Mouse (Mus musculus): ENCODE measurements around the gene Il33. TPM values are rescaled to one million over a fixed set of nuclear protein-coding genes. Genes with fewer than 3 reads are reported as not detected.
"Not testable (repeated sequence)": the region's sequence is repeated elsewhere in the genome, so short reads cannot be mapped to it uniquely, and the experiment has no call there.

The Il33 gene
- polyA plus RNA-seq, 1 experiment from 2014 or later = 14.7 TPM

DNA sequence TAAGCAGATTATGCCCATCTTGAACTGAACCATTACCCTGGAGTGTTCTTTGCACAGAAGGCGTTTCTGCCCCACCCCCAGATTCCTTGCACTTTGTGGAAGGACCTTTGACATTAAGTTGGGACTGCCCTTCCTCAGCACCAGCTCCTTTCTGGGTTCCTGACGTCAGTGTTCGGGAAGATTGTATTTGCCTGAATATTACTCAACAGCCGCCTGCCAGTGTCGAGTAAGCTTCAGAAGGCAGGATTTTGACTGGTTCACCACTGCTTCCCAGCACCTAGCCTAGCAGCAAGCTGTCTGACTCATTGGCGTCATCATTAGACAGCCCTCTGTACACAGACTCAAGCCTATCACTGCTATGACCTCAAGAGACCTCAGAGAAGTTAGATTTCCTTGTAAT is 17.4 kb downstream of the Il33 start:
- no peak overlapping the region for H3K4me3 ChIP-seq (replicated peaks)
- no peak for ATAC-seq (ENCODE audit: insufficient read depth, low FRiP score, low read depth)
- WGBS = 73% methylated on average over 6 of the region's 6 CpGs
- H3K4me2 ChIP-seq = no peak overlapping the region
- H3K4me1 ChIP-seq = 0 out of 2 replicates have a peak, but pooled peaks cover 6% of the 10 kb centered on the region
- no peaks in the 10 kb centered on the region for H3K9me3 ChIP-seq
- no peak overlapping the region for H3K9ac ChIP-seq
- H3K27ac ChIP-seq = no peak overlapping the region
- H3K27me3 ChIP-seq (replicated peaks) = no peaks in the 10 kb centered on the region
- H3K36me3 ChIP-seq = no peaks in the 10 kb centered on the region

DNA sequence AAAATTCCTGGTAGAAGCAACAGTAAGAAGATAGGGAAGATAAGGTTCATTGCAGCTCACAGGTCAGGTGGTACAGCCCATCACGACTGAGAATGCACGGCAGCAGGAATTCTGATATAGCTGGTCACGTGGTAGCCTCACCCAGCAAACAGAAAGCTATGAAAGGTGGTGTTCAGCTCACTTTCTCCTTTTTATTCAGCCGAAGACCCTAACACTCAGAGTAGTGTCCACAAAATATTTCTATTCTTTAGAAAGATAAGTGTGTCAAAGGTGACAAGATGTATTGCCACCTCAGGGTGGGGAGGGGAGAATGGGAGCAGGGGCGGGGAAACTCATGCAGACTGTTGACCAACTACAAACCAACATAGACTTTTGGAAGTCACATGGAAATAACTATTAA is 19.5 kb downstream of the Il33 start:
- ATAC-seq (ENCODE audit: insufficient read depth, low FRiP score, low read depth) = no peak
- 72% methylated on average over 5 of the region's 5 CpGs for WGBS
- Histone ChIP-seq H3K9ac (no peak overlapping the region), H3K36me3 (no peaks in the 10 kb centered on the region), H3K4me3 (replicated peaks) (no peak overlapping the region), H3K4me2 (no peak overlapping the region), H3K9me3 (no peaks in the 10 kb centered on the region), H3K27ac (no peak overlapping the region), H3K27me3 (replicated peaks) (no peaks in the 10 kb centered on the region), H3K4me1 (0 out of 2 replicates have a peak, but pooled peaks cover 4% of the 10 kb centered on the region)

DNA sequence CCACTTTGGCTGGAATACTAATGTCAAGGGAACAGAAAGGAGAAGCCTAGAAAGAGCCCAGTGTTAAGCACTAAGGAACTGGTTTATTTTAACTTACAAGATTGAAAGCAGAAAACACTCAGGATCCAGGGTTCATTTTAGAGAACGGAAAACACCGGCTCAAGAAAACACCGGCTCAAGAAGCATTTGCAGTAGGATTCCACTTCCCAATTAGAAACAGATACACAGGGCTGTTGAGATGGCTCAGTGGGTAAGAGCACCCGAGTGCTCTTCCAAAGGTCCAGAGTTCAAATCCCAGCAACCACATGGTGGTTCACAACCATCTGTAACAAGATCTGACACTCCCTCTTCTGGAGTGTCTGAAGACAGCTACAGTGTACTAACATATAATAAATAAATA is 20.0 kb downstream of the Il33 start:
- H3K4me1 ChIP-seq; H3K36me3 ChIP-seq; H3K27ac ChIP-seq; H3K9me3 ChIP-seq; H3K4me2 ChIP-seq; H3K9ac ChIP-seq; H3K4me3 ChIP-seq (replicated peaks); H3K27me3 ChIP-seq (replicated peaks); ATAC-seq (ENCODE audit: insufficient read depth, low FRiP score, low read depth): not testable (repeated sequence)
- WGBS = 87% methylated on average over 4 of the region's 4 CpGs

DNA sequence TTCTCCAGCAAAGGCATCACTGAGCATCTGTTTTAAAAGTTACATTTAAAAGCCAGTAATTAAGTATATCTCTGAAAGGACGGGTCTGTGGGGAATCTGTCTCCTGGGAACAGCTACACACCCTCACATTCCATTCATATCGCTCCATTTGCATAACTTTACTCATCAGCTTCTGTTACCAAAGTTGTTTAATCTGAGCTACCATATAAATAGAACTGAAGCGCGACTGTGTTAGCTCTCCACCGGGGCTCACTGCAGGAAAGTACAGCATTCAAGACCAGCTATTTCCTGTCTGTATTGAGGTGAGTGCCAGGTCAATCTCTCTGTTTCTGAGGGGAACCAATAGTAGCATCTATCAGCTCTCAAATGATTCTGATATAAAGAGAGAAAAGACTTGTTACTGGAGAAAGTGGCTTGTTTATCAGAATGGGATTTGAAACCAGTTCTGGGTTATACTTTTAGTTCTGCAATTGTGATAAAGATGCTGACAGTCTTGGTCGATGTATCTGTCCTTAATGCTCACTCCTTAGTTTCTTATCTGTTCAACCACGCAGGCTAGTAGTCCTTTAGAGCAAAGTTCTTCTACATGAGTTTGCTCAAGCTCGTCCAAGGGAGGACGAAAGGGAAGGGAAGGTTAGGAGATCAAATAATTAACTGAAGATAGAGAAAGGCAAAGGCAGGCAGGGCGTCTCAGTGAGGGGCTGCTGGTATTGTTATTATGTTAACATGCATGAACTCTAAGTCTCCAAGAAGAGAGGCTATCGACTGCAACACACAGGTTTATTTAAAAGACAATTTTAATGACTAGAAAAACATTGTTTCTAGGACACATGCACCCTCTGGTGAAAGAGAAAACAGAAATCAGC is 20.9 kb downstream of the Il33 start:
- Histone ChIP-seq H3K4me1 (0 out of 2 replicates have a peak, but pooled peaks cover 4% of the 10 kb centered on the region), H3K27me3 (replicated peaks) (no peaks in the 10 kb centered on the region), H3K4me2 (no peak overlapping the region), H3K27ac (no peak overlapping the region), H3K36me3 (no peaks in the 10 kb centered on the region), H3K4me3 (replicated peaks) (no peak overlapping the region), H3K9me3 (no peaks in the 10 kb centered on the region), H3K9ac (no peak overlapping the region)
- 25% methylated on average over 11 of the region's 11 CpGs for WGBS
- ATAC-seq (ENCODE audit: insufficient read depth, low FRiP score, low read depth) = no peak

DNA sequence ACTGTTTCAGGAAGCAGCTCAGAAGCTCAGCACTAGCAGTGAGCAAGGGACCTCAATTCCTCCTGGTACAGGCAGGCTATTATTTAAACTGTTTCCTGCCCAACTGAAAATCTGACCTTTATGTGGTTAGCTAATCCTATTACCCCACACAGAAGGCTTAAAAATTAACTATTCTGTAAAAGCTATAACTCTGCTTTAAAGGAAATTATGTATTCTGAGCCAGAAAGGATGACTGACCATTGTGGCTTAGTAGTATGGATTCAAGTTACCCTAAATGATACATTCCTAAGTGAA is 21.5 kb downstream of the Il33 start:
- no peak for ATAC-seq (ENCODE audit: insufficient read depth, low FRiP score, low read depth)
- Histone ChIP-seq H3K4me3 (replicated peaks) (no peak overlapping the region), H3K27ac (no peak overlapping the region), H3K36me3 (no peaks in the 10 kb centered on the region), H3K9ac (no peak overlapping the region), H3K4me1 (0 out of 2 replicates have a peak, but pooled peaks cover 4% of the 10 kb centered on the region), H3K4me2 (no peak overlapping the region), H3K27me3 (replicated peaks) (no peaks in the 10 kb centered on the region), H3K9me3 (no peaks in the 10 kb centered on the region)

DNA sequence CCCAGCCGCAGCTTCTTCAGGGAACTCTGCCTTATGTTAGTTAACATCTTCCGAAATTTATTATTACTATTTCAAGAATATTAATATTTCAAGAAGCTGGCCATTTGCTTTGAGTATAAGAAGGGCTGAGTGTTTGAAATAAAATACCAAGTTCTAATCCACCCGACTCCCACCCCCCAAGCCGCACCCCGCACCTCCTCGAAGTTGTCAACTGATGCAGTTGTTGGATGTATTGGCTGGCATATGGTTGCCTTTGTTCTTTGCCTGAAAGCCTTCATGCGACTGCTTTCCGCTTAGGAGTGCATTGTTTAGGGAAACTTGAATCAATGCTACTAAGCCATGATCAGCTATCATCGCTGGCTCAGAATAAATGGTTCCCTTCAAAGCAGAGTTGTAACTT is 22.1 kb downstream of the Il33 start:
- no peak overlapping the region for H3K4me2 ChIP-seq

DNA sequence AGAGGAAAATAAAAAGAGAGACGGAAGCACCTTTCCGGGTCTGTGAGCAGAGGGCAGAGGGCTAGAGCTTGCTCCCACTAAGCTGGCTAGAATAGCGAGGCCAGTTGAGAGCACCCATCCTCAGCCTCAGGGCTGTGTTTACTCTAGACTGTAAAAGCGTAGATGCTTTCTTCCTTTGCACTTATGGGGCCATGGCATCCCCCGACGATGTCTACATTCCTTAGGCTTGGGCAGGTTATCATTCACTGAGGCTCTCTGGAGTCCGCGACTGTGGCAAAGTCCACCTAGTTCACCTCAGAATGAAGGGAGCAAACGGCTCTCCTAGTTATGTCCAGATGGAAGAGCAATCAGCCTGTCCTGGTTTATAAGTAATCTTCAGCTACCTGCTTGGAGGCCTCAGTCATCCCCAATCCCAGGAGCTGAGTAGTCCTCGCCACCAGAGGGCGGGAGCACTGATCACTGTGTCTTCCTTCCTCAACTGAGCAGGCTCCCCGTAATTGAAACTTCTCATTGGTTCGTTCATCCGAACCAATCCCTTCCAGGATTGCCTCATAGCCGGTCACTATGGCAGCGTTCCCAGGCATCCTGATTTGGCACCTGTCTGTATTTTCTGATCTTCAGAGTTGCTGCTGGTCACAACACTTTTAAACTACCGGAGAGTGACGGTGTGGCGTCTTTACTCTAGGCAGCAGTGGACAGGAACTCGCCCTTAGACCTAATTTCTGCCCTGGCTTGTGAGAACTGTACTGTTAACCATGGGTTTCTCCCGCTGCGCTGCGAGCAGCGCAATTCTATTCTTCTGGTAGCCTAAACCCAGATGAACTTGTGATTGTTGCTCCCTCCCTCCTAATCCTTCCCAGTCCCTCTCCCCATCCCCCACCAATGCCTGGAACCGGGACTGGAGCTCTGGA is 23.2 kb downstream of the Il33 start:
- peak; percentile 79 for ATAC-seq (ENCODE audit: insufficient read depth, low FRiP score, low read depth)
- Histone ChIP-seq H3K36me3 (no peaks in the 10 kb centered on the region), H3K4me1 (0 out of 2 replicates have a peak, but pooled peaks cover 4% of the 10 kb centered on the region), H3K4me3 (replicated peaks) (peak overlapping the region; percentile 39), H3K9ac (no peak overlapping the region), H3K27ac (no peak overlapping the region), H3K9me3 (no peaks in the 10 kb centered on the region), H3K27me3 (replicated peaks) (no peaks in the 10 kb centered on the region), H3K4me2 (peak overlapping the region; percentile 77)
- 22% methylated on average over 25 of the region's 25 CpGs for WGBS

More for the DNA sequence above, 22.1 kb downstream of the Il33 start:
- H3K27me3 ChIP-seq (replicated peaks) = no peaks in the 10 kb centered on the region
- H3K4me1 ChIP-seq = 0 out of 2 replicates have a peak, but pooled peaks cover 4% of the 10 kb centered on the region
- H3K9ac ChIP-seq = no peak overlapping the region
- WGBS = 86% methylated on average over 9 of the region's 9 CpGs
- H3K27ac ChIP-seq = no peak overlapping the region
- H3K36me3 ChIP-seq = no peaks in the 10 kb centered on the region
- H3K4me3 ChIP-seq (replicated peaks) = no peak overlapping the region
- ATAC-seq (ENCODE audit: insufficient read depth, low FRiP score, low read depth) = no peak
- no peaks in the 10 kb centered on the region for H3K9me3 ChIP-seq

DNA sequence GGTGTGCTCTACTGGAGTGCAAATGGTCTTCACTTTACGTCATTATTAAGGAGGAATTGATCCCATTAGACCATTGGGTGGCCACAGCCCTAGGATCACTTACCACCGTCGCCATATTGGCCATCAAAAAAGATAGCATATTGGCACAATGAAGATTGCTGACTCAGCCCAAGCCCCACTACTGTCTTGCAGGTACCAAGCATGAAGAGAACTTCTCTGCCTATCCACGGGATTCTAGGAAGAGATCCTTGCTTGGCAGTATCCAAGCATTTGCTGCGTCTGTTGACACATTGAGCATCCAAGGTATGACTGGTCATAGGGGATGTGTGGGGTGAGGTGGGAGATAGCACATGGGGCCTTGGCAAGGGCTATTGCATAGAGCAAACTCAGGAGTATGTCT is 27.6 kb downstream of the Il33 start:
- Histone ChIP-seq H3K27ac (no peak overlapping the region), H3K4me1 (0 out of 2 replicates have a peak, but pooled peaks cover 4% of the 10 kb centered on the region), H3K9ac (no peak overlapping the region), H3K27me3 (replicated peaks) (no peaks in the 10 kb centered on the region), H3K36me3 (no peaks in the 10 kb centered on the region), H3K4me3 (replicated peaks) (no peak overlapping the region), H3K9me3 (no peaks in the 10 kb centered on the region), H3K4me2 (no peak overlapping the region)
- no peak for ATAC-seq (ENCODE audit: insufficient read depth, low FRiP score, low read depth)
- WGBS = 88% methylated on average over 5 of the region's 5 CpGs

DNA sequence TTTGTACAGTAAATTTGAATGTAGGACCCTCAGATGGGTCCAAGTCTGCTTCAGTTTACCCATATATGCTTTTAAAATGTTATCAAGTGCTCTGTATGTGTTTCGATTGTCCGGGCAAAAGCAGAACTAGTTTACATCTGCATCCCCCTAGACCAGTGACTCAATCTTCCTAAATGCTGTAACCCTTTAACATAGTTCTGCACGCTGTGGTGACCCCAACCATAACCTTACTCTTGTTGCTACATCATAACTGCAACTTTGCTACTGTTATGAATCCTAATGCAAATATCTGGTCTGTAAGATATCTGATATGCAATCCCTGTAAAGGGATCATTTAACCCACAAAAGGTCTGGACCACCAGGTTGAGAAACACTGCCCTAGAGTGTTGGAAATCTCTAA is 28.9 kb downstream of the Il33 start:
- 85% methylated on average over 3 of the region's 3 CpGs for WGBS

DNA sequence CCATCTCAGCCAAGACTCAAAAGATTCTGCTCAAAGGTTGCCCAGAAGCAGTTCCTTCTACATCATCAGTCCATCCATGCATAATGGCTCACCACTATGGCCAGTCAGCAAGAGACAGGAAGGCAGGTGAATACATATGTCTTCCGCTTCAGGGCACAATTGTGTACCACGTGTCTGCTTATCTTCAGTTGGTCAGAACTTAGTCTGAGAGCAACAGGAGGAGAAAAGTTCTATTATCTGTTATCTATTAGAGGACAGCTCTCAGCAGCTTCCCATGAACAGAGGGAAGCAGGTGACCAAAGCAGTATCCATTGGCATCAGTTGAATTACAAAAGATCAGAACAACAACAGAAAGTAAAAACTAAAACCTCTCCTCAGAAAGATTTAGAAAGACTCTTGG is 30.5 kb downstream of the Il33 start:
- no peaks in the 10 kb centered on the region for H3K27me3 ChIP-seq (replicated peaks)
- 75% methylated on average over 2 of the region's 2 CpGs for WGBS
- ATAC-seq (ENCODE audit: insufficient read depth, low FRiP score, low read depth) = no peak

More for the DNA sequence above, 28.9 kb downstream of the Il33 start:
- Histone ChIP-seq H3K36me3 (no peaks in the 10 kb centered on the region), H3K27ac (no peak overlapping the region), H3K4me2 (no peak overlapping the region), H3K9me3 (no peaks in the 10 kb centered on the region), H3K4me1 (no peaks in the 10 kb centered on the region), H3K4me3 (replicated peaks) (no peak overlapping the region), H3K9ac (no peak overlapping the region), H3K27me3 (replicated peaks) (no peaks in the 10 kb centered on the region)
- no peak for ATAC-seq (ENCODE audit: insufficient read depth, low FRiP score, low read depth)

DNA sequence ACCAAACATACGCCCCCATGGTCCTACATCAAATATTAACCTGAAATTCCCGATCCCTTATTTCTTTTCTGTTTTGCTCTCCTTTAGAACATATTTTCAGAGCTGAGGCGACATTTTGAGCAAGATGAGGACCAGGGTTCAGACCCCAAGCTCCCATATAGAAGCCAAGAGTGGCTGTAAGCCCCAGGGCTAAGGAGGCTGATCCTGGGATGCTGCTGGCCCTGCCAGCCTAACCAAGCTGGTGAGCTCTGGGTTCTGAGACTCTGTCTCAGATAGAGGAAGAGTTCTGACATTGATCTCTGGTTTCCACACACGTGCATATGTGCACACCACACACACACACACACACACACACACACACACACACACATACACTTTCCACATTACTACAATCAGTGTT is 36.0 kb downstream of the Il33 start:
- no peak overlapping the region for H3K4me3 ChIP-seq (replicated peaks)
- no peak overlapping the region for H3K9ac ChIP-seq
- H3K4me2 ChIP-seq = no peak overlapping the region
- 72% methylated on average over 4 of the region's 4 CpGs for WGBS
- no peaks in the 10 kb centered on the region for H3K36me3 ChIP-seq
- no peaks in the 10 kb centered on the region for H3K4me1 ChIP-seq
- H3K9me3 ChIP-seq = no peaks in the 10 kb centered on the region
- no peak overlapping the region for H3K27ac ChIP-seq
- ATAC-seq (ENCODE audit: insufficient read depth, low FRiP score, low read depth) = no peak
- H3K27me3 ChIP-seq (replicated peaks) = no peaks in the 10 kb centered on the region

More for the DNA sequence above, 30.5 kb downstream of the Il33 start:
- no peak overlapping the region for H3K4me3 ChIP-seq (replicated peaks)
- H3K36me3 ChIP-seq = no peaks in the 10 kb centered on the region
- H3K9ac ChIP-seq = no peak overlapping the region
- H3K9me3 ChIP-seq = no peaks in the 10 kb centered on the region
- H3K27ac ChIP-seq = no peak overlapping the region
- no peak overlapping the region for H3K4me2 ChIP-seq
- H3K4me1 ChIP-seq = no peaks in the 10 kb centered on the region

DNA sequence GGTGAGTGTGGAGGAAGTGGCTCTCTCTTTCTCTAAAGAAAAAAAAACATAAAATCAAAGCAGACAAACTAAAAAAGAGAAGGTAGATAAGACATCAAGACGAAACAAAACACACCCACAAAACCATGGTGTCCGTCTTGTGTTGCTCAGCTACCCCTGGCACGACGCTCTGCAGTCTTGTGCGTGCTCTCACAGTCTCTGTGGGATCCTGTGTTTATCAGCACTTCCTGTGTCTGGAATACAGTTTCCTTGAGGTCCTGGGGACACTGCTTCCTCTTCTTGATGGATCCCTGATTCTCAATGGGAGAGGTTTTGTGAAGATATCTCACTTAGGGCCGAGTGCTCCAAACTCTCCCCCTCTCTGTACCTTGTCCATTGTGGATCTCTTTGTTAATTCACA is 36.9 kb downstream of the Il33 start:
- H3K4me3 ChIP-seq (replicated peaks) = no peak overlapping the region
- WGBS = 70% methylated on average over 6 of the region's 6 CpGs

More for the DNA sequence above, 36.9 kb downstream of the Il33 start:
- no peak for ATAC-seq (ENCODE audit: insufficient read depth, low FRiP score, low read depth)
- no peaks in the 10 kb centered on the region for H3K9me3 ChIP-seq
- H3K27me3 ChIP-seq (replicated peaks) = no peaks in the 10 kb centered on the region
- H3K36me3 ChIP-seq = no peaks in the 10 kb centered on the region
- H3K9ac ChIP-seq = no peak overlapping the region
- H3K4me2 ChIP-seq = no peak overlapping the region
- no peak overlapping the region for H3K27ac ChIP-seq
- H3K4me1 ChIP-seq = no peaks in the 10 kb centered on the region
